Mouse (Mus musculus): ENCODE data around the gene Ahnak2. TPM values are rescaled to one million over a fixed set of nuclear protein-coding genes. Genes with fewer than 3 reads are reported as not detected.

Ahnak2 gene
- total and polyA plus RNA-seq, 3 experiments = 2.6 to 11.4 TPM; not detected in 1

- no peak for DNase-seq (ENCODE audit: low read depth, low spot score)
- Histone ChIP-seq H3K4me1 (ENCODE audit: control insufficient read depth in 1 of 2, insufficient read depth in 2 of 2, low read length in 2 of 2) (peaks cover 0 to 7% of the 10 kb centered on the region in 2 experiments; a peak in 1 of 4 replicates), H3K4me3 (ENCODE audit: control insufficient read depth in 1 of 2, insufficient read depth in 1 of 2, low read depth in 2 of 2, low read length in 2 of 2) (no peak overlapping the region), H3K27me3 (ENCODE audit: control insufficient read depth in 1 of 2, insufficient read depth in 2 of 2, low read length in 2 of 2) (no peaks in the 10 kb centered on the region), H3K9ac (ENCODE audit: control insufficient read depth, low read depth, low read length, poor library complexity, severe bottlenecking) (no peak overlapping the region), H3K9me3 (replicated peaks; ENCODE audit: insufficient read depth, low read length) (no peaks in the 10 kb centered on the region), H3K27ac (ENCODE audit: control insufficient read depth, low read depth, low read length) (no peak overlapping the region), H3K36me3 (ENCODE audit: control insufficient read depth in 1 of 2, insufficient read depth in 2 of 2, low read length in 2 of 2) (peaks cover 0 to 4% of the 10 kb centered on the region in 2 experiments; a peak in 2 of 4 replicates), H3K79me2 (ENCODE audit: control insufficient read depth, insufficient read depth, low read length, poor library complexity) (no peaks in the 10 kb centered on the region; the same call in 1 of the 2 replicates)
- no peak for TF ChIP-seq NRF1 (IDR thresholded peaks at IDR 0.05; ENCODE audit: insufficient read depth, low read depth, low read length, poor library complexity, severe bottlenecking)
- TF ChIP-seq TCF12 (IDR thresholded peaks at IDR 0.05; ENCODE audit: low read depth, low read length) = no peak
- TF ChIP-seq ZMIZ1 (IDR thresholded peaks at IDR 0.05; ENCODE audit: low read depth, low read length) = no peak
- no peak for TF ChIP-seq KAT2A (conservative IDR thresholded peaks at IDR 0.05; ENCODE audit: low read depth, low read length)
- no peak for TF ChIP-seq GATA1 (IDR thresholded peaks at IDR 0.05; ENCODE audit: low read depth, low read length)
- TF ChIP-seq POLR2A (IDR thresholded peaks at IDR 0.05; ENCODE audit: control insufficient read depth in 1 of 2, insufficient read depth in 1 of 2, low read depth in 1 of 2, low read length in 2 of 2, poor library complexity in 1 of 2) = no peak
Measured at GRCm38 (mm10) chr12:112738281-112739022, 64.0 kb downstream of the Ahnak2 start.

- no peak overlapping the region for H3K27ac ChIP-seq (ENCODE audit: control insufficient read depth, low read depth, low read length)
- no peak overlapping the region for H3K4me3 ChIP-seq (ENCODE audit: control insufficient read depth in 1 of 2, insufficient read depth in 1 of 2, low read depth in 2 of 2, low read length in 2 of 2)
- TF ChIP-seq SIN3A (IDR thresholded peaks at IDR 0.05; ENCODE audit: low read length) (no peak), ZMIZ1 (IDR thresholded peaks at IDR 0.05; ENCODE audit: low read depth, low read length) (no peak), ELF1 (IDR thresholded peaks at IDR 0.05; ENCODE audit: low read depth, low read length) (no peak)
- peaks cover 0 to 2% of the 10 kb centered on the region in 2 experiments; a peak in 2 of 4 replicates for H3K36me3 ChIP-seq (ENCODE audit: control insufficient read depth in 1 of 2, insufficient read depth in 2 of 2, low read length in 2 of 2)
- no peak overlapping the region for H3K9ac ChIP-seq (ENCODE audit: control insufficient read depth, low read depth, low read length, poor library complexity, severe bottlenecking)
- DNase-seq (ENCODE audit: low read depth, low spot score) = no peak
- H3K27me3 ChIP-seq (ENCODE audit: control insufficient read depth in 1 of 2, insufficient read depth in 2 of 2, low read length in 2 of 2) = no peaks in the 10 kb centered on the region
- H3K79me2 ChIP-seq (ENCODE audit: control insufficient read depth, insufficient read depth, low read length, poor library complexity) = no peaks in the 10 kb centered on the region
- peaks cover 0 to 4% of the 10 kb centered on the region in 2 experiments; a peak in 1 of 4 replicates for H3K4me1 ChIP-seq (ENCODE audit: control insufficient read depth in 1 of 2, insufficient read depth in 2 of 2, low read length in 2 of 2)
- no peaks in the 10 kb centered on the region for H3K9me3 ChIP-seq (replicated peaks; ENCODE audit: insufficient read depth, low read length)
Measured at GRCm38 (mm10) chr12:112737761-112738160, 64.7 kb downstream of the Ahnak2 start.

- no peak for DNase-seq (ENCODE audit: low read depth, low spot score)
- Histone ChIP-seq H3K4me3 (ENCODE audit: control insufficient read depth in 1 of 2, insufficient read depth in 1 of 2, low read depth in 2 of 2, low read length in 2 of 2) (no peak overlapping the region), H3K4me1 (ENCODE audit: control insufficient read depth in 1 of 2, insufficient read depth in 2 of 2, low read length in 2 of 2) (no peaks in the 10 kb centered on the region), H3K9ac (ENCODE audit: control insufficient read depth, low read depth, low read length, poor library complexity, severe bottlenecking) (no peak overlapping the region), H3K9me3 (replicated peaks; ENCODE audit: insufficient read depth, low read length) (no peaks in the 10 kb centered on the region), H3K27me3 (ENCODE audit: control insufficient read depth in 1 of 2, insufficient read depth in 2 of 2, low read length in 2 of 2) (no peaks in the 10 kb centered on the region), H3K27ac (ENCODE audit: control insufficient read depth, low read depth, low read length) (no peak overlapping the region), H3K79me2 (ENCODE audit: control insufficient read depth, insufficient read depth, low read length, poor library complexity) (no peaks in the 10 kb centered on the region), H3K36me3 (ENCODE audit: control insufficient read depth in 1 of 2, insufficient read depth in 2 of 2, low read length in 2 of 2) (no peaks in the 10 kb centered on the region)
- TF ChIP-seq EP300 (IDR thresholded peaks at IDR 0.05; ENCODE audit: low read depth in 1 of 2, low read length in 2 of 2) = no peak
- no peak for TF ChIP-seq TCF12 (IDR thresholded peaks at IDR 0.05; ENCODE audit: low read depth, low read length)
- no peak for TF ChIP-seq TBP (IDR thresholded peaks at IDR 0.05; ENCODE audit: low read depth, low read length)
- no peak for TF ChIP-seq SMC3 (IDR thresholded peaks at IDR 0.05; ENCODE audit: low read depth, low read length)
- TF ChIP-seq JUND (IDR thresholded peaks at IDR 0.05; ENCODE audit: low read depth, low read length) = no peak
- TF ChIP-seq ZKSCAN1 (IDR thresholded peaks at IDR 0.05; ENCODE audit: low read depth, low read length) = no peak
- TF ChIP-seq GATA1 (IDR thresholded peaks at IDR 0.05; ENCODE audit: low read depth, low read length) = no peak
- TF ChIP-seq MAX (IDR thresholded peaks at IDR 0.05; ENCODE audit: low read length) = no peak
- no peak for TF ChIP-seq RAD21 (IDR thresholded peaks at IDR 0.05; ENCODE audit: low read depth, low read length)
- TF ChIP-seq MEF2A (IDR thresholded peaks at IDR 0.05; ENCODE audit: extremely low read depth, insufficient replicate concordance, low read depth, low read length, poor library complexity, severe bottlenecking) = no peak
- no peak for TF ChIP-seq GABPA (IDR thresholded peaks at IDR 0.05; ENCODE audit: low read depth, low read length)
- no peak for TF ChIP-seq BHLHE40 (IDR thresholded peaks at IDR 0.05; ENCODE audit: borderline replicate concordance, low read depth, low read length)
- TF ChIP-seq CHD1 (IDR thresholded peaks at IDR 0.05; ENCODE audit: low read depth, low read length) = no peak
- TF ChIP-seq POLR2A (IDR thresholded peaks at IDR 0.05; ENCODE audit: control insufficient read depth in 1 of 2, insufficient read depth in 1 of 2, low read depth in 1 of 2, low read length in 2 of 2, poor library complexity in 1 of 2) = no peak
- no peak for TF ChIP-seq ETS1 (IDR thresholded peaks at IDR 0.05; ENCODE audit: low read depth, low read length)
- no peak for TF ChIP-seq ZMIZ1 (IDR thresholded peaks at IDR 0.05; ENCODE audit: low read depth, low read length)
- no peak for TF ChIP-seq USF1 (IDR thresholded peaks at IDR 0.05; ENCODE audit: low read depth, low read length)
Measured at GRCm38 (mm10) chr12:112737081-112737480, 65.4 kb downstream of the Ahnak2 start.

Data from MEL (cell line).